Mouse (Mus musculus) liver, embryonic 14.5 days (tissue): Measurements from ENCODE around the gene Ago1. TPM values are rescaled to one million over a fixed set of nuclear protein-coding genes. Genes with fewer than 3 reads are reported as not detected.

Experiments
- ATAC-seq: fragments of 200-750 bp; cut with Nextera tagmentation; 2 replicates; pipeline ENCODE4 v1.8.0; 2017; ENCODE audit warnings: moderate number of reproducible peaks, mild to moderate bottlenecking, moderate library complexity; ENCODE audit not compliant: insufficient read depth
- DNase-seq, 3 experiments: peaks; one replicate each; pipeline ENCODE4 v3.0.0-alpha.2; 2012 to 2013; ENCODE audit warnings: low read depth in 3 of 3, low spot score in 3 of 3
- H3K27ac ChIP-seq: fragments of 300-500 bp; sonication (generic); 2 replicates; pipeline ENCODE4 v1.5.1; 2014; ENCODE audit warnings: moderate library complexity, mild to moderate bottlenecking, control low read depth, inconsistent platforms
- H3K27me3 ChIP-seq: fragments of 300-500 bp; sonication (generic); 2 replicates; pipeline ENCODE4 v1.6.1; 2014; ENCODE audit warnings: mild to moderate bottlenecking, low read length, moderate library complexity; ENCODE audit not compliant: control insufficient read depth, insufficient read depth
- H3K36me3 ChIP-seq: fragments of 300-500 bp; sonication (generic); replicated peaks from 2 replicates; pipeline ENCODE4 v1.6.1; 2014; ENCODE audit warnings: low read depth; ENCODE audit not compliant: control insufficient read depth, insufficient read depth
- H3K4me1 ChIP-seq, 2 experiments: fragments of 200-500 bp in 1 of 2; fragments of 300-500 bp in 1 of 2; sonication (generic) in 1 of 2; replicated peaks; 2 replicates each; pipeline ENCODE4 v1.6.1; 2012 to 2014; ENCODE audit warnings: antibody characterized with exemption in 1 of 2, inconsistent platforms in 1 of 2, low read length in 1 of 2; ENCODE audit not compliant: control insufficient read depth in 2 of 2, insufficient read depth in 2 of 2
- H3K4me2 ChIP-seq: fragments of 300-500 bp; sonication (generic); 2 replicates; pipeline ENCODE4 v1.6.1; 2014; ENCODE audit warnings: low read depth, mild to moderate bottlenecking, control low read depth, moderate library complexity
- H3K4me3 ChIP-seq, 2 experiments: fragments of 200-500 bp in 1 of 2; fragments of 300-500 bp in 1 of 2; sonication (generic) in 1 of 2; 2 replicates each; pipeline ENCODE4 v1.5.1; 2012 to 2014; ENCODE audit warnings: low read depth in 2 of 2, low read length in 2 of 2, mild to moderate bottlenecking in 2 of 2, control low read depth in 1 of 2, inconsistent platforms in 1 of 2, moderate library complexity in 1 of 2; ENCODE audit not compliant: insufficient read depth in 1 of 2
- H3K9ac ChIP-seq: fragments of 300-500 bp; sonication (generic); replicated peaks from 2 replicates; pipeline ENCODE4 v1.6.1; 2014; ENCODE audit warnings: mild to moderate bottlenecking, control low read depth, moderate library complexity
- H3K9me3 ChIP-seq: fragments of 300-500 bp; sonication (generic); 2 replicates; pipeline ENCODE4 v1.6.1; 2016; ENCODE audit warnings: low read length, mixed read lengths; ENCODE audit not compliant: control insufficient read depth
- CTCF ChIP-seq: IDR thresholded peaks from 2 replicates; pipeline ENCODE4 v1.5.1; 2016; ENCODE audit warnings: antibody characterized with exemption, low read depth, control low read depth
- EP300 ChIP-seq: IDR thresholded peaks from 2 replicates; pipeline ENCODE4 v1.6.1; 2016; ENCODE audit warnings: antibody characterized with exemption, low read depth
- WGBS: fragments of 180-500 bp; shearing (Covaris S2); extraction: QIAGEN DNeasy Blood & Tissue Kit; methylation state at CpG from one replicate; pipeline ENCODE4 v1.1.7; 2014; ENCODE audit not compliant: insufficient replicate concordance; 5-methylcytosine and 5-hydroxymethylcytosine counted together
- polyA plus RNA-seq, 2 experiments: library from polyadenylated mRNA; depleted of rRNA in 1 of 2; stranded (reverse) in 1 of 2; unstranded in 1 of 2; fragments of >200 nt; fragmentation: Nextera tagmentation in 1 of 2; extraction: Ambion mirVana in 1 of 2; gene quantifications; 2 replicates each; pipeline versions ENCODE4 v1.2.1 to v1.2.3; 2012 to 2014

Ago1 gene
- polyA plus RNA-seq, 2 experiments: 1.4 to 3.5 TPM

GRCm38 (mm10) chr4:126489811-126490210 lies 21.4 kb upstream of the Ago1 start:
- Histone ChIP-seq H3K27ac (no peak overlapping the region), H3K9me3 (no peaks in the 10 kb centered on the region), H3K27me3 (no peaks in the 10 kb centered on the region), H3K4me2 (no peak overlapping the region), H3K4me3 (no peak overlapping the region), H3K4me1 (no peaks in the 10 kb centered on the region), H3K9ac (no peak overlapping the region), H3K36me3 (no peaks in the 10 kb centered on the region)
- DNase-seq: no peak
- no peak for TF ChIP-seq CTCF
- no peak for TF ChIP-seq EP300
- 53% methylated on average over 5 of the region's 5 CpGs for WGBS
- ATAC-seq: no peak

DNA sequence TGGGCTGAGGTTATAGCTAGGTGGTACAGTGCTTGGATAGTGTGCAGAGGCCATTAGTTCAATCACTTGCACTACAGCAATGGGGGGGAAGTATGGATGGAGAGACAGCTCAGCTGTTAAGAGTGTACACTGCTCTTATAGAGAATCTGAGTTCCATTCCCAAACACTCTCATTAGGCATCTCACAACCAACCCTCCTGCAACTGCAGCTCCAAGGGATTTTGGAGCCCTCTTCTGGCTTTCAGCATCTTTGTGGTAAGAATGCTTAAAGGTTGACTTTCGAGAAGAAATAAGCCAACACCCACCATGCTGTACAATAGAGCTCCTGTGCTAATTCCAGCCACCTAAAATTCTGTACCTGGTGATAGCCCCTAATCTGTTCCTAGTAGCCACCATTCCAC lies 17.8 kb upstream of the Ago1 start:
- Histone ChIP-seq H3K4me1 (no peaks in the 10 kb centered on the region), H3K9me3 (no peaks in the 10 kb centered on the region), H3K36me3 (no peaks in the 10 kb centered on the region), H3K27me3 (no peaks in the 10 kb centered on the region), H3K4me3 (no peak overlapping the region), H3K4me2 (no peak overlapping the region), H3K27ac (no peak overlapping the region), H3K9ac (no peak overlapping the region)
- DNase-seq (no peak), ATAC-seq (no peak)
- TF ChIP-seq CTCF: no peak
- no peak for TF ChIP-seq EP300
- 63% methylated on average over 1 of the region's 1 CpGs for WGBS

DNA sequence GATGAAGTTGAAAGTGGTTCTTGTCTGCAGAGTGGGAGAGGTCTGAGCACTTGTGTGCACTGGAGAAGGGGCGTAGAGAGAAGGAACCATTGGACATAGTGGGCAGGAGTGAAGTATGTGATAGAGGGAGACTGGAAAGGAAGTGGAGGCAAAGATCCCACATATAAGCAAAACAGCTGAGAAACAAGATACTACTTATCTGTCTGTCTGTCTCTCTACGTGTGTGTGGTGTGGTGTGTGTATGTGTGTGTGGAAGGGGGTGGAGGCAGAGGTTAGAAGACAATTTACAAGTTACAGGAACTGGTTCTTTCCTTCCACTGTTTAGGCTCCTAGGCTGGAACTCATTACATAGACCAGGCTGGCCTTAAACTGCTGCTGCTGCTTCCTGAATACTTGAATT lies 16.7 kb upstream of the Ago1 start:
- Histone ChIP-seq H3K27me3 (no peaks in the 10 kb centered on the region), H3K9me3 (no peaks in the 10 kb centered on the region), H3K4me1 (no peaks in the 10 kb centered on the region; a peak in 1 of 4 replicates), H3K4me2 (no peak overlapping the region), H3K9ac (no peak overlapping the region), H3K36me3 (no peaks in the 10 kb centered on the region), H3K27ac (no peak overlapping the region), H3K4me3 (no peak overlapping the region)
- DNase-seq (no peak), ATAC-seq (no peak)
- WGBS: 14% methylated on average over 2 of the region's 2 CpGs
- TF ChIP-seq CTCF (no peak), EP300 (no peak)

DNA sequence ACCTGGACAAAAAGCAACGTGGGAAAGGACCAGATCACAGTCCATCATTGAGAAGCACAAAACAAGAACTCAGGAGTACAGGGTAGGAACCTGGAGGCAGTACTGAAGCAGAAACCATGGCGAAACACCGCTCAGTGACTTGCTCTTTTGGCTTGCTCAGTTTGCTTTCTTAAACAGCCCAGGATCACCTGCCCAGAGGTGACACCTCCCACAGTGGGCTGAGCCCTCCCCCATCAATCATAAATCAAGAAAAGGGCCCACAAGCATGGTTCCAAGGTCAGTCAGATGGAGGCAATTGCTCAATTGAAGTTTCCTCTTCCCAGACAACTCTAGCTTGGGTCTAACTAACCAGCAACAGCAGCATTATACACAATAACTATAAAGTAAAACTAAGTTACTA lies 15.5 kb upstream of the Ago1 start:
- Histone ChIP-seq H3K9me3 (no peaks in the 10 kb centered on the region), H3K4me2 (no peak overlapping the region), H3K9ac (no peak overlapping the region), H3K36me3 (no peaks in the 10 kb centered on the region), H3K4me3 (no peak overlapping the region), H3K27me3 (no peaks in the 10 kb centered on the region), H3K27ac (no peak overlapping the region), H3K4me1 (no peaks in the 10 kb centered on the region; a peak in 1 of 4 replicates)
- WGBS: 63% methylated on average over 3 of the region's 3 CpGs
- DNase-seq (no peak), ATAC-seq (no peak)
- TF ChIP-seq EP300 (no peak), CTCF (no peak)

- no peak for DNase-seq
- no peak for ATAC-seq
- H3K9me3 ChIP-seq: no peaks in the 10 kb centered on the region
- H3K4me2 ChIP-seq: no peak overlapping the region
- H3K27ac ChIP-seq: no peak overlapping the region
- no peaks in the 10 kb centered on the region; a peak in 1 of 4 replicates for H3K4me1 ChIP-seq
- H3K9ac ChIP-seq: no peak overlapping the region
- H3K4me3 ChIP-seq: no peak overlapping the region
- no peaks in the 10 kb centered on the region for H3K36me3 ChIP-seq
- 63% methylated on average over 12 of the region's 12 CpGs for WGBS
- no peaks in the 10 kb centered on the region for H3K27me3 ChIP-seq
- TF ChIP-seq CTCF: no peak
- no peak for TF ChIP-seq EP300
These were observed 14.6 kb upstream of the Ago1 start for GRCm38 (mm10) chr4:126482951-126483350.

GRCm38 (mm10) chr4:126481461-126481860 lies 13.1 kb upstream of the Ago1 start:
- TF ChIP-seq CTCF (no peak), EP300 (no peak)
- Histone ChIP-seq H3K27me3 (no peaks in the 10 kb centered on the region), H3K36me3 (no peaks in the 10 kb centered on the region), H3K4me3 (no peak overlapping the region), H3K4me2 (no peak overlapping the region), H3K4me1 (no peaks in the 10 kb centered on the region; a peak in 1 of 4 replicates), H3K9ac (no peak overlapping the region), H3K27ac (no peak overlapping the region), H3K9me3 (no peaks in the 10 kb centered on the region)
- 67% methylated on average over 5 of the region's 5 CpGs for WGBS
- DNase-seq: no peak
- ATAC-seq: no peak
